Mouse (Mus musculus) retina, postnatal 1 day (tissue): Measurements from ENCODE around the gene Ppt2.

Experiments
- DNase-seq: peaks from one replicate; pipeline ENCODE4 v3.0.0-alpha.2; 2012

The Ppt2 gene

DNA sequence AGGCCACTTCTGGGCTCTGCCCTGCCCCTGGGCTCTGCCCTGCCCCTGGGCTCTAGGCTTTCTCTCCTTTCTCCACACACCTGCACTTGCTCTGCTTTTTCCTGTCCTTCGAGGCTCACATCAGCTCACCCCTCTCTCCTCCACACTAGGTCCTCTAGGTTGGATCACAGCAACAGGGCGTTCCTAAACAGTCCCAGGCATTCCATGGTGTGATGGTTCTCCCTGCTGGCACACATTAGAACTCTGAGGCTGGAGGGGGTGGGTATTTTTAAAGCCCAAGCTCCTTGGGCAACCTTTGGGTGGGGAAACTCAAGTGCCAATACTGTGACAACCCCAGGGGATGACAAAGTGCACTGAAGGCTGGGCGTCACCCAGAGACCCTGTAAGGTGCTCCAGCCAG, 9.1 kb upstream of the Ppt2 start:
- DNase-seq = no peak

DNA sequence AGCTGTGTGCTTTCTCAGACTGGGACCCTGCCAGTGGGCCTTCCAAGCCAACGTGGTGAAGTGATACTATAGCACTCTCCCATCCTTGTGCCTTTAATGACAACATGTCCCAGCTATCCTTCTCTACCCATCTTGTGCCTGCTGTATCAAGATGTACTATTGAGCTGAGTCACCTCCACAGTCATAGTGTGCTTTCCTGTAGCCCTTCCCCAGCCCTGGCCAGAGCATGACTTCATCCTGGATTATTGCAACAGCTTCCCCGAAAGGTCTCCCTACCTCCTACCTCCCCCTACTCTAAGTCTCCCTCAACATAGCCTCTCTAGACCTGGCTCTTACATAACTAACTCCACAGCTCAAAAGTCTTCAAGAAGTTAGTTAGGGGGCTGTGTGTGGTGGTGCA, 7.4 kb upstream of the Ppt2 start:
- DNase-seq = no peak

DNA sequence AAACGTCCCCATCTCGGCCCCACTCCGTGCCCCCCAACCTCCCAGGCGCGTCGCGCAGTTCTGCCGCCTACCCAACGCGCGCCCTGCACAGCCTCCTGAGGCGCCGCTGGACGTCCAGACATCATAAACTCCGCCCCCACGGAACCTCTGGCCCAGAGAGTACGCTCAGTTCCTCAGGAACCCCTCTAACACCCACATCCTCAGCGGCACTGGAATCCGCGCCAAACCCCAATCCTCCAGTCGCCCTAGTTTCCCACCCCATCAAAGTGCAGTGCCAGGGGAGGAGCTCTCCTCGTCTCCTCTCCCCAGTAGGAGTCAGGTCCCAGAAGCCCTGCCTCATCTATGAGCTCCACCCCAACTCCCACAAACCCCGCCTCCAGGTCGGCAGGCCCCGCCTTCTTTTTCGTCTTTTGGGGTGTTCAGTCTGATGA, 4.0 kb upstream of the Ppt2 start:
- peak; percentile 83 for DNase-seq

DNA sequence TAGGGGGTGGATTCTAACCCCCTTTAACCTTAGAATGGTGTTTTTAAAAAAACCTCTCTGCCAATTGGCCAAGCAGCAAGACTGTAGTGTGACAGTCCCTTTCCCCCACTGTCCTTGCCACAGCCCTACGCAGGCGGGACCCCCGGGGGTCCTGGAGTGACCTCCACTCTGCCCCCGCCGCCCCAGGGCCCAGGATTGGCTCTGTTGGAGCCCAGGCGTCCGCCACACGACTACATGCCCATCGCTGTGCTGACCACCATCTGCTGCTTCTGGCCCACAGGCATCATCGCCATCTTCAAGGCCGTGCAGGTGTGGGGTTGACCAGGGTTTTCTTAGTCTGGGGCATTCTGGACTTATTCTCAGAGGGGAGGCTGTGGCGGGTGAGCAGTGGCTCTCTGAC, 3.3 kb upstream of the Ppt2 start:
- DNase-seq = no peak

DNA sequence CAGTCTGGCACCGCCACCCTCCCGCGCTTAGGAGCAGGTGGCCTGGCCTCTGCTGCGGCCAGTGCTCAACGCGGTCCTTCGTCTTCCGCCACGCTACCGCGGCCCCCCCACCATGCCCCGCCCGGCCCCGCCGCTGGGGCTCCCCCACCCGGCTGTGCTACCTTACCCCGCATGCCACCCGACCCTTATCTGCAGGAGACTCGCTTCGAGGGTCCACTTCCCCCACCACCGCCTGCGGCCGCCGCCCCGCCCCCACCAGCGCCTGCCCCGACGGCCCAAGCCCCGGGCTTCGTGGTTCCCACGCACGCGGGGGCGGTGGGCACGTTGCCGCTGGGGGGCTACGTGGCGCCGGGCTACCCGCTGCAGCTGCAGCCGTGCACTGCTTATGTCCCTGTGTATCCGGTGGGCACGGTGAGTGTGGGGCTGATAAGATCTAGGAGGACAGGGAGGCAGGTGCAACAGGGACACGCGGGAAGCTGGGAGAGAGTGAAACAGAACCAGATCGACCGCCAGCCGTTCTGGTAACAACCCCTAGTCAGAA, 2.5 kb upstream of the Ppt2 start:
- DNase-seq = peak; percentile 52

DNA sequence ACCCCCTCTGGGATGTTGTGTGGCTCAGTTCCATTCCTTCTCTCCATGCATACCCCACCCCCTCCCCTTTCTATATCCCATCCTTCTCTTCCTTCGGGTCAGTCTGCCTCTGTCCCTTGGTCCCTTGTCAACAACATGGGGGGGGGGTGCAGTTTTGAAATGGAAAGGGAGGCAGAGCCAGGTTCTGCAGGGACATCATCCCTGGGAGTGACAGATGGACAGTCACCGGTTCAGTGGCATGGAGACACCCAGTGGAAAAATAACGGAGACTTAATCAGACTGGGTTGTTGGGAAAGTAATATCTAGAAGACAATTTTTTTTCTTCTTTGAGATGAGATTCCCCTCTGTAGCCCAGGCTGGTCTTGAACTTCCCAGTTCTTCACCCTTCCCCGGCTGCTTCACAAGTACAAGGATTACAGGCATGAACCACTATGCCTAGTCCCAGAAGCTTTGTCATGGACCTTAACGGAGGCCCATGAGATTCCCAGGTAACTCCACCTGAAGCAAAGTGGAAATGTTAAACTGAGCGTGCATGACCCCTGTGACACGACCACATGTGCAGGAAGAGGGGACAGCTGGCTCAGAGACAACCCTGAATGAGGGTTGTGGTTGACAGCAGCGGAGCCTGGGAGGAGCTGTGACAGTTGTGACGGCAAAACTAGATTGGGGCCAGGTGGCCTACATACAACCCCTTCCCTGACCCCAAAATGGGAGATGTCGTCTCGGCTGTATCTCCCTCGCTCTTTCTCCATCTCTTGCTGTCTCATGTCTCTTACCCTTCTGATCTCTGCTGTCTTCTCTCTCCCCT, 1.7 kb upstream of the Ppt2 start:
- DNase-seq = no peak

DNA sequence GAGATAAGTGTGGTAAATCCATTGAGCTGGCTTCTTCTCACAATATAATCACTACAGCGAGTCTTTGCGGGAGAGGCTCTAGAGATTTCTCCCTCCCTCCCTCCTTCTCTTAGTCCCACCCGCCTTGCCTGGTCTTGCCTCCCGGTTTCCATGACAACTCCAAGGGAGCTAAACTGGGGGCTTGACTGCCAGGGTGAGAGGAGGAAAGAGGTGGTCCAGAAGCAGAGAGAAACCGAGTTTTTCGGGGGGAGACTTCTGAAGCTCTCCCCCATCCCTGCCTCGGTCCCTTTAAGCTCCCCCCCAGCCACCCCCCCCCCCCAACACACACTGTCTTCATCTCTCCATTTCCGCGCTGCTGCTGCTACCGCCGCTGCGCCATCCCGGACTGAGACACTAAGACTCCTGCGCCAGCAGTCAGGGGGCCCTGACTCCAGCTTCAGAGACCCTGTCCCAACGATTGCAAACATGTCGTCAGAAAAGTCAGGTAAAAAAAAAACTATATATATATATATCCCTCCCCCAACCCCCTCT, 976 bp upstream of the Ppt2 start, which contains the start of gene Prrt1:
Gene Prrt1 (plus strand): TSS at position 313 of the 531 bp plus-strand sequence.
- DNase-seq = peak; percentile 64

DNA sequence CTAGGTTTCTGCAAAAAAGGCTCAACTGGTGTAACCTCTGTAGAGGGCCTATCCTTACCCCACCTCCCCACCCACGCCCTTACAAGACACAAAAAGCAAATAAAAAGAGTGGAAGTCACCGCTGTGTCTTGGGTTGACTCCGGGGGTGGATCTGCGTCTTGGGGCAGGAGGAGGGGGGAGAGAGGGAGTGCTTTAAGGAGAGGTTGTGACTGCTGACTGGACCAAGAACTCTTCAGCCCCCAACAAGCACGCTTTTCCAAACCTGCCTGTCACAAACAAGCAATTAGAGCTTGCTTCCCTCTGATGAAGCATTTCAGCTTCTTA, 296 bp upstream of the Ppt2 start:
- no peak for DNase-seq

DNA sequence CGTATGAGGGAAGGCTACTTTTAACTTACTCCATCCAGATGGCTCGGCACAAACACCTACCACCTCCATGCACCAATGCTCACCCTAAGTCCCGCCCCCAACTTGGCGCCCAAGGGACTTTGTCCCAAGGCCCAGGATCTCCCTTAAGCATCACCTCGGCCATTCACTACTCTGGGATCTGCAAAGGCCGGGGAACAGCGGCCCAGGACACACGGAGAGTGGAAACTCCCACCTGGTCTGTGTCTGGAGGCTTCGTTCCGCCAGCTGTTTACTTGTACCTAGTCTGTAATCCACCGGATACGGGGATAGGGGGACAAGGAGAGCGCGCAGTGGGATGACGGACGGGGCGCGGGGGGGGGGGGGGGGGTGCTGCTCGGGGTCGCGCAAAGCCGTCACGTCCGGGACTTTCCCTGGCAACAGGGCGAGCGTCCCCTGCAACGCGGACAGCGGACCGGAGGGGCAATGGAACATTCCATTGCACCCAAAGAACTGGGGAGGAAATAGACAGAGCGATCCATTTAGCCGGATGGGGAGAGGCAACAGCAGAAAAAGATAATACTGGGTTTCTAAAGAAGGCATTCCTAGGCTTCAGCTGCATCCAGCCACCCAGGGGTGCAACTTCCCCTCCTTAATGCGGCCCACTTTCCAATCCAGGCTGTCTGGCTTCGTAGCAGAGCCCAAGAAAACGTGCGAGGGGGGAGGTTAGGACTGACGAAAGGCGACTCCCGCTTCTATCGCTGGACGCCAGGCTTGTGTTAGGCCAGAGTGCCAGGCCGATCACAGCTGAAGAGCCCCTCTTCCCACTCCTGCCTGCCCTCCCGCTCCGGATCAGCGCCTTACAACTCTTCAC, 992 bp downstream of the Ppt2 start:
- peak; percentile 97 for DNase-seq

DNA sequence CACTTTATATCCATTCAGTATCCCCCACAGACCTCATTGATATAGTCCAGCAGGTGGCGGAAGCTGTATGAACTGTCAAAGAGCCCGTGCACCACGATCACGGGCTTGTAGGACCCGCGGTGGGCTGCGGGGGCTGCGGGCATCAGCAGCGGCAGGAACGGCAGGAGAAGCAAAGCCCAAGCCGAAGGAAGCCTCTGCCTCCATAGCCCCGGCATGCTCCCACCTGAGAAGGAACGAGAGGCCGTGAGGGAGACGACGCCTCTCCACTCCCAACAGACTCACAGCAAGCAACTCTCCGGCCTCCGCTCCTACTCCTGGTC, 1.6 kb downstream of the Ppt2 start:
- DNase-seq = peak; percentile 82

DNA sequence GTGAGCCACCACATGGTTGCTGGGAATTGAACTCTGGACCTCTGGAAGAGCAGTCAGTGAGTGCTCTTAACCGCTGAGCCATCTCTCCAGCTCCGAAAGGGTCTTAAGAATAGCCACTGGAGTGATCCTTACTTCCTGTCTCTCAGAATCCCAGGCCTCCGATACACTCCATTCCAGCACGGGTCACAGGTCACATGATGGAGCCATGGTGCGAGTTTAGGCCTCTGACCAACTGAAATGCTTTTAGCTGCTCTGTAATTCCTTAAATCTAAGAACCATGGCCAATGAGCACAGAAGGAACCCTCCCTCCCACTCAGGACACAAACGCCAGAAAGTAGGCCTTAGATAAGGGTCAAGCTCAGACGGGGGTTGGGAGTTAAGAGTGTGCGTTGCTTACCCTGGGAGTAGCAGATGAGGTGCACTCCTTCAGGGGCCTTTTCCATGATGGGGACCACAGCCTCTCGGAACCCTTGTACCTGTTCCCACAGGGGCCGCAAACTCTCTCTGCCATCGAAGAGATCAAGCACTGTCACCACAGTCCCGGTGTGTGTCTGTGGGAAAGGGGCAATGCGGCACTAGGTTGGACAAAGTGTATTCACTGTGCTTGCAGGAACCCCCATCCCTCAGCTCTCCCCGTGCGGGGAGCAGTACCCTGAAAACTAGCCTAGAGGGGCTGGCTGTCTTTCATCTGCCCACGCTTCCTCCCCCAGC, 2.1 kb downstream of the Ppt2 start:
- no peak for DNase-seq

DNA sequence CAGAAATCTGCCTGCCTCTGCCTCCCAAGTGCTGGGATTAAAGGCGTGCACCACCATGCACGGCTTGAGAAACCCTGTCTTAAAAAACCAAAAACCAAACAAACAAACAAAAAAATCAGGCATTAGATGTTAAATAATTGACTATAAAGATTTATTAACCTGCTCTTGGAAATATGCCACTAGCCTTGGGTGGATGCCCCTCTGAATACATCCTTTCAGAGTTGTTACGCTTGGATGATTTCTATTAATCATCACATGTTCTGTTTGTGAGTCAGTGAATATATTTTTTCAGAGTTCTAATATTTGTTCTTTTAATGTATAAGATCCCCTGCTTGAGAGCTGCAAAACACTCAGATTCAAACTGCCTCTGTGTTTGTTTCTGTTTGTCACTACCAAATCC, 3.3 kb downstream of the Ppt2 start:
- DNase-seq = no peak

DNA sequence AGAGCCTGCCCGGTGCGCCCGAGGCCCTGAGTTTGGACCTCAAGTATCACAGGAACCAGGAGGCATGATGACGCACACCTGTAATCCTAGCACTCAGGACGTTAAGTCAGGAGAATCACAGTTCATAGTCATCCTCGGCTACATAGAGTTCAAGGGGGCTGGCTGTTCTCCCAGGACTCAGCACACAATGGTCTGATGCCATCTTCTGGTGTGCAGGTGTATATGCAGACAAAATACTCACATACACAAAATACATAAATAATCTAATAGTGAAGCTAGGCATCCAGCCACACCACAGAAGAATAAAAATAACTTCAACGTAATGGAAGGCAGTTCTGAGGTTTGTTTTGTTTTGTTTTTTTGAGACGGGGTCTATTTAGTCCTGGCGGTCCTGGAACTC, 5.1 kb downstream of the Ppt2 start:
- DNase-seq = no peak

DNA sequence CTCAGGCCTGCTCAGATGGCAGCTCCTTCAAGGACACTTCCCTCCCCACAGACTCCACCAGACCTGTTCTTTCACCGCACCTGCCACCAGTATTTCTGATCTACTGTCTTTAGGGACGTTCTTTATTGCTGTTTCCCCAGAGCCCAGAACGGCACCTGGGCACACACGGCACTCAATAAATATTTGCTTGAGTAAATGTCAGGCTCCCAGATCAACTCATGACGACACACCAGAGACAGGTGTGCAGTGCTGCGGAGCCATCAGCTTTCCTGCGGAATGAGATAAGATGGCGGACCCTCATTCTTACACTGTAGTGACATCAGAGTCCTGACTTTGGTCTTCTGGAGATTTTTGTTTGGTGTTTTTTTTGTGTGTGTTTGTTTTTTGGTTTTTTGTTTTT, 7.3 kb downstream of the Ppt2 start:
- no peak for DNase-seq

DNA sequence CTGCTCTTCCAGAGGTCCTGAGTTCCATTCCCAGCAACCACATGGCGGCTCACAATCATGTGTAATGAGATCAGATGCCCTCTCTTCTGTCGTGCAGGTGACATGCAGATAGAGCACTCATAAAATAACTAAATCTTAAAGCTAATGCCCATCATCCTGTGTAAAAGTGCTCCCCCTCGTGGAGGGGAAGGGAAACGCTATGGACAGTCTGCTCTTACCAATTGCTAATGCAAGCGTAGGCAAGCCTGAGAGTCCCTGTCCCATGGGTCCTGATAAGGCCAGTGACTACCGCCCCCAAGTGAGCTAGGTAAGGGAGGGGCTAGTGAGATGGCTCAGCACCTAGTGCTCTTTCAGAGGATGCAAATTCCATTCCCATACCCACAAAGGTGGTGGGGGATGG, 9.3 kb downstream of the Ppt2 start:
- DNase-seq = peak; percentile 84

DNA sequence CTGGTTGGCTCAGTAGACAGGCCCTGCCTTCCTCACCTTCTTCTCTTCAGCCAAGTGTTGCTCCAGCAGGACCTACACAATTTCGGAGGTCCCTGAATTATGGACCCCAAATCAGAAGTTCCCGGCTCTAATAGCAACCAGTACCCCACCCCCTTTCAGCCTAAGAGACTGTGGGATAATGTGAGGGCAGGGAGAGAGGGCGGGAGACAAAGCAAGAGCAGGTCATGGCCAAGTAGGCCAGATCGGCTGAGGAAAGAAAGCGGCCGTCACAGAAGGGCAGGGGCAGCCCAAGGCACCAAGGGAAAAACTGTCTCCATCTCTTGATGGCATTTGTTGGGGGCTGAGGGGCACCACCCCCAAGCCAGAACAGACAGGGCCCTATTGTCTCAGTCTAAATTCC, 12.4 kb downstream of the Ppt2 start, which contains the start of gene Egfl8:
Gene Egfl8 (minus strand): TSS at position 101 of the 400 bp plus-strand sequence.
- peak; percentile 32 for DNase-seq

DNA sequence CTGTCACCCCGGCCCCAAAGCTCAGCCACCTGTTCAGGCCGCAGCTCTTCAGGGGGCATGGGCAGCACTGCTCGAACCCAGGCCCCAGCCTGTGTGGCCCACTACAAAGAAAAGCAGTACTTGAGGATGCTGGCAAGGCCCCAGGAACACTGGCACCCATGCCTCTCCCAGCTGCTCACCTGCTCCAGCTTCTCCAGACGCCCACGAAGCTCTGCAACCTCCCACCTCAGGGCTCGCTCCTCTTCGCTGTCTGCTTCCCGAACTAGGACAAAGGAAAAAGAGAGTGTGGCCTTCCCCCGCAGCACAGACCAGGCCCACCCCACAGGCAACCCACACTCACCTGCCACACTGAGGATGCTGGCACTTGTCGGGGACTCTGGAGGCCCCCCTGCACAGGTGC, 14.5 kb downstream of the Ppt2 start:
- DNase-seq = no peak

DNA sequence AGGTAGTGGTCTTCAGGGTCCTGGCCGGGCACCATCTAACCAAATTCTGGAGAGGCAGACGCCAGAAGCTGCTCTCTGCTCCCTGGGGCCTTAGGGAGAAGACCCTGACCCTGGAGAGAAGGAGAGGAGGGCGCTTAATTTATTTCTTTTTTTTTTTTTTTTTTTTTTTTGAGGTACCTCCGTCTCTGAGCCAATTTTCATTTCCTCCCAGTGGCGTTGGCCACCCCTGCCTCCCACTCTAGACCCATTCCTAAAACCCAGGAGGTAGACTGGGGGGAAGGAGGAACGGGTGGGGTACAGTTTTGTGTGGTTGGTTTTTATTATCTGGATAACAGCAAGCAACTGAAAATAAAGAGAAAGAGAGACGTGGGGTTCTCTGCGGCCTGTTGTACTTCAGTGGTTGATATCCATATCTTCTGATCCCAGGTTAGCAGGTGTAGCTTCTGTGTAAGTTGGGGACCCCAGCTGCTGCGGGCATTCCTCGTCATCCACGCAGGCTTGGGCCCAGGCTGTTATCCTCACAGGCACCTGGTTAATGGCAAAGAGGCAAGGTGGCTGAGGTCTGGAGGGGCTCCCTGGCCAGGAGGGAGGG, 15.2 kb downstream of the Ppt2 start:
- DNase-seq = no peak

DNA sequence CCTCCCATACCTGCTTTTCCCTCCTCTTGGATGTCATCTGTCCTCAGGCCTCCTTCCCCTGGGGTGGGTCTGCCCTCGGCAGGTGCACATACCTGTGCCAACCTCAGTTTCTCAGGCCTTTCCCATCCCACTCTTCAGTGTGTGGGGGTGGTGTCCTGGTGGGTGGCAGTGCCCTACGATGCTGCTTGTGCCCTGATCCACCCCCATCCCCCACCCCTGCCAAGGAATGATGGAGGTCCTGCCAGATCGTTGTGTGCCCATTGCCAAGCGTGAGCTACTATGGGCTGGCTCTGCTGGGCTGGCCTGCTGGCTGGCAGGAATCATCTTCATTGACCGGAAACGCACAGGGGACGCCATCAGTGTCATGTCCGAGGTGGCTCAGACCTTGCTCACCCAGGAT, 17.3 kb downstream of the Ppt2 start:
- no peak for DNase-seq

DNA sequence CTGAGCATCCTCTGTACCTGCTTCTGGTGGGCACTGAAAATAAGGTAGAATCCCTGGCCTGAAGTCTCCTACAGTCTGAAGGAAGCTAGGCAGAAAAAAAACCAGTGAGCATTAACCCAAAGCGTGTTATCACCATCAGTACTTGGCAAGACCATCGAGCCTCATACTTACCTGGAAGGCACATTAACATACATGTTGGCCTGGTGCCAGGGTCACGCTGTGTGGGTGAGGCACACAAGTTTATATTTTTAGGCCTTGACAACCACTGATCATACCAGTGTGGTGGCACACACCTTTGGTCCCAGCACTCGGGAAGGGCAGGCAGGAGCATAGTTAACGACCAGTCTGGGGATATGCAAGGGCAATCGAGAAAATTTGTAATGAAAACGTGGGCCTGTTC, 20.3 kb downstream of the Ppt2 start:
- no peak for DNase-seq

DNA sequence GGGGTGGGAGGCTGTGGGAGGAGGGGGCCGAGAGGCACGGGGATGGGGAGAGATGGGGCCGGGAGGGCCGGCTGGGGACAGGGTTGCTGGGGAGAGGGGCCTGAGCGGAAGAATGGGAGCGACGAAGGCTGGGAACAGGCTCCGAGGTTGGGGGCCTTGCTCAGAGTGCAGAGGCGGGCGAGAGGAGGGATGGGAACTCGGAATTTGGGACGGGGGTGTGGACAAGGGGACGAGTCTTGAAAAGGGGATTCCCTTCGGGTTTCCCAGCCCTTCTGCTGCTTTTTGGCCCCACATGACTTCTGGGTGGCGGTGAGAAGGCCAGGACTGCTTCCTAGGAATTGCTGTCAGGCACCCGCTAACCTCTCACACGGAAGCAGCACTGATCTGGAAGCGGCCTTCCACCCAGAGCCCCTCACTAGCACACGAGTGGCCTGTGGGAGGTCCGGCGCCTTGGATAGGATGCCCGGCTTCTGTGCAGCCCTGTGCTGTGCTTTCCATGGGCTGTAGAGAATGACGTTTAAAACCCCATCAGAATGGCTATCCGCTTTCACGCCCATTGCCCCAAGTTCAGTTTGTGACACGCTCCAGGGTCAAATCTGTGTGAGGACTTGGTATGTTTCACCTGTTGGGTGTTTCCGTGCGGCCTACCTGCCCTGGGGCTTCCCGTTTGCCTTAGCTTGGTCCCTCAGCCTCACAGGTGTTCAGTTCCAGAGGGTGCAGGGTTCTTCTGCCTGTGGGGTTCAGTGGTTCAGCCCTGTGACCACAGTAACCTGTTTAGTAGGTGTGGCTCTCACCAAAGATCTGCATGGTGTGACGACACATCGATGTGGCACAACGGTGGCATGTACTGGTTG, 21.9 kb downstream of the Ppt2 start:
- no peak for DNase-seq

DNA sequence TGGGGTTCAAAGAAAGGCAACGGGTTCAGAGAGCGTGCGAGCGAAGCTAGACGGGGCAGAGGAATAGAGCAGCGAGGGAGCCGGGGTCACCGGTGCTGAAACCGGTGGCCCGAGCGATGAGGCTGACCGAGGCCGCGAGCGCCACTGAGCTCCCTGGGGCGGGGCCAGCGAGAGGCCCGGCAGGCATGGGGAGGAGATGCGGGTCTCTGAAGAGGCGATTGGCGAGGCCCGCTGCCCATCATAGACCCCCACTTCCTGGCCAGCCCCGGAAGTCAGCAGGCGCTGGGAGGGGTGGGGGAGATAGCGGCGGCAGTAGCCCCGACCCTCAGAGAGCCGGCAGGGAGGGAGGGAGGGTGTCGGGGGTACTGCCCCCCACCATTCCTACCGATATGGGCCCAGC, 22.7 kb downstream of the Ppt2 start:
- DNase-seq = peak; percentile 97
